Mouse (Mus musculus): ENCODE results near the gene Olfr90. TPM values are rescaled to one million over a fixed set of nuclear protein-coding genes. Genes with fewer than 3 reads are reported as not detected.
"Not testable (repeated sequence)": the region's sequence is repeated elsewhere in the genome, so short reads cannot be mapped to it uniquely, and the experiment has no call there.

Olfr90 gene
- not detected in 2 replicates for polyA plus RNA-seq (2012; rRNA removed)

GRCm38 (mm10) chr17:37088399-37088798 lies at the start of gene Olfr90:
TSS of gene Olfr90 (minus strand) at chr17:37088499.
- H3K27me3 ChIP-seq (ENCODE audit: control insufficient read depth, insufficient read depth, low read length) = no peaks in the 10 kb centered on the region
- H3K4me3 ChIP-seq (ENCODE audit: control insufficient read depth, low read depth, low read length) = no peak within 1 kb of the TSS
- no peak within 1 kb of the TSS for H3K27ac ChIP-seq (ENCODE audit: control insufficient read depth, insufficient read depth, low read depth, low read length)
- TF ChIP-seq POLR2A (IDR thresholded peaks at IDR 0.05; ENCODE audit: control insufficient read depth, low read depth, low read length) = no peak
- no peak for TF ChIP-seq CTCF (IDR thresholded peaks at IDR 0.05; ENCODE audit: control insufficient read depth, insufficient read depth, insufficient replicate concordance, low read depth, low read length)
- H3K4me1 ChIP-seq (ENCODE audit: control insufficient read depth, insufficient read depth, low read length) = no peaks in the 10 kb centered on the region
- H3K36me3 ChIP-seq (ENCODE audit: control insufficient read depth, insufficient read depth, low read length) = no peaks in the 10 kb centered on the region

- H3K27me3 ChIP-seq (ENCODE audit: control insufficient read depth, insufficient read depth, low read length); H3K27ac ChIP-seq (ENCODE audit: control insufficient read depth, insufficient read depth, low read depth, low read length); H3K36me3 ChIP-seq (ENCODE audit: control insufficient read depth, insufficient read depth, low read length); H3K4me3 ChIP-seq (ENCODE audit: control insufficient read depth, low read depth, low read length); H3K4me1 ChIP-seq (ENCODE audit: control insufficient read depth, insufficient read depth, low read length): not testable (repeated sequence)
Measured at GRCm38 (mm10) chr17:37131366-37131765, 43.1 kb upstream of the Olfr90 start.

GRCm38 (mm10) chr17:37119988-37120387 lies 31.7 kb upstream of the Olfr90 start, which contains the start of gene Olfr92:
TSS of gene Olfr92 (minus strand) at chr17:37120088.
- Histone ChIP-seq H3K36me3 (ENCODE audit: control insufficient read depth, insufficient read depth, low read length) (no peaks in the 10 kb centered on the region), H3K4me1 (ENCODE audit: control insufficient read depth, insufficient read depth, low read length) (no peaks in the 10 kb centered on the region), H3K27me3 (ENCODE audit: control insufficient read depth, insufficient read depth, low read length) (no peaks in the 10 kb centered on the region), H3K27ac (ENCODE audit: control insufficient read depth, insufficient read depth, low read depth, low read length) (no peak within 1 kb of the TSS), H3K4me3 (ENCODE audit: control insufficient read depth, low read depth, low read length) (no peak within 1 kb of the TSS)
- TF ChIP-seq CTCF (IDR thresholded peaks at IDR 0.05; ENCODE audit: control insufficient read depth, insufficient read depth, insufficient replicate concordance, low read depth, low read length) = no peak
- TF ChIP-seq POLR2A (IDR thresholded peaks at IDR 0.05; ENCODE audit: control insufficient read depth, low read depth, low read length) = no peak

GRCm38 (mm10) chr17:37098178-37098577 lies 9.9 kb upstream of the Olfr90 start, which contains the start of gene Olfr91:
TSS of gene Olfr91 (minus strand) at chr17:37098278.
- Histone ChIP-seq H3K4me1 (ENCODE audit: control insufficient read depth, insufficient read depth, low read length) (no peaks in the 10 kb centered on the region), H3K4me3 (ENCODE audit: control insufficient read depth, low read depth, low read length) (no peak within 1 kb of the TSS), H3K27ac (ENCODE audit: control insufficient read depth, insufficient read depth, low read depth, low read length) (no peak within 1 kb of the TSS), H3K27me3 (ENCODE audit: control insufficient read depth, insufficient read depth, low read length) (no peaks in the 10 kb centered on the region), H3K36me3 (ENCODE audit: control insufficient read depth, insufficient read depth, low read length) (no peaks in the 10 kb centered on the region)
- TF ChIP-seq POLR2A (IDR thresholded peaks at IDR 0.05; ENCODE audit: control insufficient read depth, low read depth, low read length) (no peak), CTCF (IDR thresholded peaks at IDR 0.05; ENCODE audit: control insufficient read depth, insufficient read depth, insufficient replicate concordance, low read depth, low read length) (no peak)

GRCm38 (mm10) chr17:37093289-37093688 lies 5.0 kb upstream of the Olfr90 start:
- no peaks in the 10 kb centered on the region for H3K36me3 ChIP-seq (ENCODE audit: control insufficient read depth, insufficient read depth, low read length)
- no peaks in the 10 kb centered on the region for H3K27me3 ChIP-seq (ENCODE audit: control insufficient read depth, insufficient read depth, low read length)
- no peaks in the 10 kb centered on the region for H3K4me1 ChIP-seq (ENCODE audit: control insufficient read depth, insufficient read depth, low read length)
- no peak overlapping the region for H3K4me3 ChIP-seq (ENCODE audit: control insufficient read depth, low read depth, low read length)
- TF ChIP-seq POLR2A (IDR thresholded peaks at IDR 0.05; ENCODE audit: control insufficient read depth, low read depth, low read length) = no peak
- no peak for TF ChIP-seq CTCF (IDR thresholded peaks at IDR 0.05; ENCODE audit: control insufficient read depth, insufficient read depth, insufficient replicate concordance, low read depth, low read length)
- H3K27ac ChIP-seq (ENCODE audit: control insufficient read depth, insufficient read depth, low read depth, low read length) = no peak overlapping the region

GRCm38 (mm10) chr17:37092198-37092597 lies 3.9 kb upstream of the Olfr90 start:
- no peaks in the 10 kb centered on the region for H3K27me3 ChIP-seq (ENCODE audit: control insufficient read depth, insufficient read depth, low read length)

GRCm38 (mm10) chr17:37085545-37085944 lies 2.8 kb downstream of the Olfr90 start:
- no peak overlapping the region for H3K4me3 ChIP-seq (ENCODE audit: control insufficient read depth, low read depth, low read length)
- H3K36me3 ChIP-seq (ENCODE audit: control insufficient read depth, insufficient read depth, low read length) = no peaks in the 10 kb centered on the region
- H3K27ac ChIP-seq (ENCODE audit: control insufficient read depth, insufficient read depth, low read depth, low read length) = no peak overlapping the region
- no peaks in the 10 kb centered on the region for H3K27me3 ChIP-seq (ENCODE audit: control insufficient read depth, insufficient read depth, low read length)
- H3K4me1 ChIP-seq (ENCODE audit: control insufficient read depth, insufficient read depth, low read length) = no peaks in the 10 kb centered on the region
- TF ChIP-seq POLR2A (IDR thresholded peaks at IDR 0.05; ENCODE audit: control insufficient read depth, low read depth, low read length) (no peak), CTCF (IDR thresholded peaks at IDR 0.05; ENCODE audit: control insufficient read depth, insufficient read depth, insufficient replicate concordance, low read depth, low read length) (no peak)

More at GRCm38 (mm10) chr17:37092198-37092597, 3.9 kb upstream of the Olfr90 start:
- TF ChIP-seq POLR2A (IDR thresholded peaks at IDR 0.05; ENCODE audit: control insufficient read depth, low read depth, low read length) (no peak), CTCF (IDR thresholded peaks at IDR 0.05; ENCODE audit: control insufficient read depth, insufficient read depth, insufficient replicate concordance, low read depth, low read length) (no peak)
- no peaks in the 10 kb centered on the region for H3K4me1 ChIP-seq (ENCODE audit: control insufficient read depth, insufficient read depth, low read length)
- no peaks in the 10 kb centered on the region for H3K36me3 ChIP-seq (ENCODE audit: control insufficient read depth, insufficient read depth, low read length)
- H3K4me3 ChIP-seq (ENCODE audit: control insufficient read depth, low read depth, low read length) = no peak overlapping the region
- H3K27ac ChIP-seq (ENCODE audit: control insufficient read depth, insufficient read depth, low read depth, low read length) = no peak overlapping the region

- no peaks in the 10 kb centered on the region for H3K4me1 ChIP-seq (ENCODE audit: control insufficient read depth, insufficient read depth, low read length)
- H3K27ac ChIP-seq (ENCODE audit: control insufficient read depth, insufficient read depth, low read depth, low read length) = no peak overlapping the region
- no peaks in the 10 kb centered on the region for H3K36me3 ChIP-seq (ENCODE audit: control insufficient read depth, insufficient read depth, low read length)
- no peaks in the 10 kb centered on the region for H3K27me3 ChIP-seq (ENCODE audit: control insufficient read depth, insufficient read depth, low read length)
- no peak overlapping the region for H3K4me3 ChIP-seq (ENCODE audit: control insufficient read depth, low read depth, low read length)
- TF ChIP-seq POLR2A (IDR thresholded peaks at IDR 0.05; ENCODE audit: control insufficient read depth, low read depth, low read length) (no peak), CTCF (IDR thresholded peaks at IDR 0.05; ENCODE audit: control insufficient read depth, insufficient read depth, insufficient replicate concordance, low read depth, low read length) (no peak)
Measured at GRCm38 (mm10) chr17:37084632-37085031, 3.7 kb downstream of the Olfr90 start.

Measured in testis, adult 2 months (tissue).